Mouse (Mus musculus) liver, adult 2 months (tissue): ENCODE measurements around the gene Mlxip.

Source experiments
- CTCF ChIP-seq: fragments of 200-500 bp; IDR thresholded peaks from 2 replicates; pipeline ENCODE4 v1.5.1; 2011; ENCODE audit warnings: low read depth, low read length, control low read depth
- POLR2A ChIP-seq: fragments of 200-500 bp; IDR thresholded peaks from 2 replicates; pipeline ENCODE4 v1.6.1; 2011; ENCODE audit warnings: low read length, control low read depth; ENCODE audit not compliant: insufficient read depth; ENCODE audit errors: extremely low read depth

- no peak for TF ChIP-seq CTCF
- no peak for TF ChIP-seq POLR2A
Measured at GRCm38 (mm10) chr5:123388452-123388851, 6.1 kb upstream of the Mlxip start.
